33 mouse cellular contexts compared by ENCODE assay signal in the genomic region with DNA sequence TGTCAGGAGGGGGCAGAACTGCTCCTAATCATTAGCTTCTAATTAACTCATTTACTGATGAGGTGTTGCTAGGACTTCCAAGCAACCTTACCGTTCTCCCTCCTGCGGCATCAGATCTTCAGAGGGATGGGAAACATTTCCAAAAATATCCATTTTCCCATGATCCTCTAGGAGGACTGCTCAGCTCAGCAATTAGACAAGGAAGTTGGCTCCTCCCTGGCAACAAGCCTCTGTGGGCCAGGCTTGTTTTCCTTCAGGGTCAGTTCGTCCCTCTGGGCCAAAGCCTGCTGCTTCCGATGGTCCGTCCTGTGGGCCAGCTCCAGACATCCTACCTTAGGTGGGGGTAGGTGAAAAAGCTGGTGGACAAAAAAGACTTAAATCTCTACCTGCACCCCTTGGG. TPM values are rescaled to one million over a fixed set of nuclear protein-coding genes. Genes with fewer than 3 reads are reported as not detected.
DNase-seq lines count a peak whose midpoint lies in the region; TF ChIP-seq lines count a peak whose summit lies in the region.
"Had no signal": no experiment of that assay in that cellular context is flagged by ENCODE, and none has a peak within 500 bp of the region (broad histone marks: within the 10 kb centered on the region; RNA-seq: fewer than 3 reads in every experiment).

No protein-coding gene starts in this region.

- H3K27ac ChIP-seq in layer of hippocampus, adult 2 months, result peak overlapping the region; percentile 70
- 0 out of 2 replicates have a peak overlapping the region, but pooled peaks have one; percentile 23 for H3K27ac ChIP-seq in olfactory bulb, adult 2 months (ENCODE audit: insufficient read depth, low read depth, low read length)
- H3K27ac ChIP-seq: embryonic facial prominence, embryonic 12.5 days; embryonic facial prominence, embryonic 15.5 days; gastrocnemius, adult 2 months; heart, embryonic 15.5 days; hindbrain, embryonic 13.5 days; intestine, embryonic 15.5 days had no signal

- 57% methylated on average over 5 of the region's 5 CpGs for WGBS in olfactory bulb, adult 2 months

- peaks cover 38% of the 10 kb centered on the region for H3K4me1 ChIP-seq in olfactory bulb, adult 2 months (ENCODE audit: control insufficient read depth, insufficient read depth, low read length)

- DNase-seq in cerebellum, adult 8-10 months, result peak; percentile 46
- no peak for DNase-seq in cerebellum, postnatal 4 days (ENCODE audit: low spot score in 2 of 2)
- DNase-seq in layer of hippocampus, adult 2 months (ENCODE audit: low spot score in 2 of 2), result no peak
- DNase-seq in layer of hippocampus, adult 9-10 months (ENCODE audit: low spot score), result no peak
- no peak for DNase-seq in ovary, postnatal 14 days (ENCODE audit: low spot score)
- DNase-seq: adrenal gland, postnatal 10 days; adrenal gland, postnatal 36 days; B cell, adult 2 months; cerebellum, adult 11-12 months; cerebellum, postnatal 14 days; forebrain, postnatal 0 days; gastrocnemius, adult 2 months; gastrocnemius, postnatal 14 days; heart, adult 18-20 months; heart, postnatal 10 days; heart, postnatal 36 days; kidney, adult 11 months had no signal

- no peak for TF ChIP-seq CTCF in layer of hippocampus, adult 2 months (conservative IDR thresholded peaks at IDR 0.05)
- TF ChIP-seq CTCF in olfactory bulb, adult 2 months (IDR thresholded peaks at IDR 0.05; ENCODE audit: insufficient read depth, low read depth, low read length), result no peak

- TF ChIP-seq POLR2A in olfactory bulb, adult 2 months (IDR thresholded peaks at IDR 0.05; ENCODE audit: insufficient read depth, low read depth, low read length), result no peak

- no peak overlapping the region for H3K4me3 ChIP-seq in layer of hippocampus, adult 2 months
- H3K4me3 ChIP-seq in olfactory bulb, adult 2 months (ENCODE audit: insufficient read depth, low read depth, low read length), result no peak overlapping the region
- H3K4me3 ChIP-seq: embryonic facial prominence, embryonic 12.5 days; embryonic facial prominence, embryonic 15.5 days; gastrocnemius, adult 2 months; heart, embryonic 12.5 days; heart, embryonic 15.5 days; hindbrain, embryonic 10.5 days; hindbrain, embryonic 13.5 days; intestine, embryonic 15.5 days had no signal

RNA-seq across cellular contexts. Expression of a gene that starts 25.0 kb away (rescaled TPM):
- total RNA-seq in layer of hippocampus, adult 2 months (2021), result not detected
- polyA plus RNA-seq in olfactory bulb, adult 2 months (2012; ENCODE audit: insufficient read depth, insufficient read length, low replicate concordance, missing spikeins), result not detected in 2 replicates
- total RNA-seq: adrenal gland, adult 18-20 months; adrenal gland, postnatal 10 days; adrenal gland, postnatal 36 days; CH12.LX; gastrocnemius, adult 2 months; gastrocnemius, postnatal 14 days; heart, adult 18-20 months; heart, postnatal 10 days; heart, postnatal 36 days had no signal
- polyA plus RNA-seq: embryonic facial prominence, embryonic 12.5 days; embryonic facial prominence, embryonic 15.5 days; forebrain, embryonic 11.5 days; forebrain, embryonic 14.5 days; forebrain, postnatal 0 days; frontal cortex, adult 2 months; G1E; heart, embryonic 12.5 days; heart, embryonic 15.5 days; hindbrain, embryonic 10.5 days; hindbrain, embryonic 13.5 days; hindbrain, embryonic 16.5 days; intestine, embryonic 15.5 days; Patski had no signal

RNA-seq across cellular contexts. Expression of a gene that starts 28.5 kb away (rescaled TPM):
- total RNA-seq in layer of hippocampus, adult 2 months (2021), result 1 to 10 TPM; 6.3 to 9.2 TPM
- polyA plus RNA-seq in olfactory bulb, adult 2 months (2012; ENCODE audit: insufficient read depth, insufficient read length, low replicate concordance, missing spikeins), result not detected in 2 replicates
- total RNA-seq: adrenal gland, postnatal 10 days; CH12.LX; G1E; gastrocnemius, adult 2 months; gastrocnemius, postnatal 14 days; heart, adult 18-20 months; heart, postnatal 10 days; heart, postnatal 36 days had no signal
- polyA plus RNA-seq: G1E; heart, embryonic 12.5 days; heart, embryonic 15.5 days; Patski had no signal
